Mouse (Mus musculus) limb, embryonic 10.5 days (tissue): ENCODE measurements at regions not wholly inside any gene's neighbourhood (a gene's known extent, or its start where the extent isn't known, plus 50 kb on each side); places are given as distances from the start of the nearest gene placed in this dataset.

Experiments used
- DNase-seq: peaks from one replicate; pipeline ENCODE4 v3.0.0-alpha.2; 2017; ENCODE audit warnings: low spot score
- H3K27ac ChIP-seq: fragments of 300-500 bp; sonication (generic); 2 replicates; pipeline ENCODE4 v1.5.1; 2016; ENCODE audit warnings: mild to moderate bottlenecking
- H3K27me3 ChIP-seq: fragments of 300-500 bp; sonication (generic); 2 replicates; pipeline ENCODE4 v1.6.1; 2016; ENCODE audit warnings: low read depth, mild to moderate bottlenecking; ENCODE audit not compliant: poor library complexity, severe bottlenecking
- H3K36me3 ChIP-seq: fragments of 300-500 bp; sonication (generic); 2 replicates; pipeline ENCODE4 v1.6.1; 2016; ENCODE audit warnings: mild to moderate bottlenecking, moderate library complexity
- H3K4me1 ChIP-seq: fragments of 300-500 bp; sonication (generic); 2 replicates; pipeline ENCODE4 v1.6.1; 2016
- H3K4me3 ChIP-seq: fragments of 300-500 bp; sonication (generic); 2 replicates; pipeline ENCODE4 v1.5.1; 2016; ENCODE audit warnings: mild to moderate bottlenecking, moderate library complexity
- H3K9me3 ChIP-seq: fragments of 300-500 bp; sonication (generic); replicated peaks from 2 replicates; pipeline ENCODE4 v1.6.1; 2016; ENCODE audit warnings: mild to moderate bottlenecking
- WGBS: fragments of 180-500 bp; shearing (Covaris S2); methylation state at CpG from one replicate; pipeline ENCODE4 v1.1.7; 2016; 5-methylcytosine and 5-hydroxymethylcytosine counted together

GRCm38 (mm10) chr11:23996250-23996649, 78.6 kb downstream of the A830031A19Rik start:
- no peak overlapping the region for H3K4me3 ChIP-seq
- H3K27me3 ChIP-seq, result no peaks in the 10 kb centered on the region
- 93% methylated on average over 9 of the region's 9 CpGs for WGBS
- H3K9me3 ChIP-seq, result no peaks in the 10 kb centered on the region
- H3K27ac ChIP-seq, result no peak overlapping the region
- DNase-seq, result no peak
- H3K36me3 ChIP-seq, result no peaks in the 10 kb centered on the region
- H3K4me1 ChIP-seq, result 0 out of 2 replicates have a peak, but pooled peaks cover 5% of the 10 kb centered on the region

GRCm38 (mm10) chr11:23994160-23994559, 80.7 kb downstream of the A830031A19Rik start:
- no peak overlapping the region for H3K27ac ChIP-seq
- 0 out of 2 replicates have a peak, but pooled peaks cover 5% of the 10 kb centered on the region for H3K4me1 ChIP-seq
- no peak for DNase-seq
- no peaks in the 10 kb centered on the region for H3K27me3 ChIP-seq
- no peaks in the 10 kb centered on the region for H3K9me3 ChIP-seq
- no peak overlapping the region for H3K4me3 ChIP-seq
- H3K36me3 ChIP-seq, result no peaks in the 10 kb centered on the region

- 61% methylated on average over 7 of the region's 7 CpGs for WGBS
- Histone ChIP-seq H3K4me3 (no peak overlapping the region), H3K27me3 (no peaks in the 10 kb centered on the region), H3K36me3 (no peaks in the 10 kb centered on the region), H3K27ac (no peak overlapping the region), H3K9me3 (no peaks in the 10 kb centered on the region), H3K4me1 (no peaks in the 10 kb centered on the region)
- DNase-seq, result no peak
Observed at GRCm38 (mm10) chr11:23987532-23988450, 87.1 kb downstream of the A830031A19Rik start.

- Histone ChIP-seq H3K27me3 (peaks cover 6% of the 10 kb centered on the region; the same call in 1 of the 2 replicates), H3K9me3 (no peaks in the 10 kb centered on the region), H3K4me3 (no peak overlapping the region), H3K36me3 (no peaks in the 10 kb centered on the region), H3K4me1 (no peaks in the 10 kb centered on the region), H3K27ac (no peak overlapping the region)
- DNase-seq, result no peak
- 83% methylated on average over 3 of the region's 3 CpGs for WGBS
Observed at GRCm38 (mm10) chr11:23985231-23985630, 89.6 kb downstream of the A830031A19Rik start.

- 14% methylated on average over 5 of the region's 5 CpGs for WGBS
- Histone ChIP-seq H3K9me3 (no peaks in the 10 kb centered on the region), H3K36me3 (no peaks in the 10 kb centered on the region), H3K27ac (no peak overlapping the region), H3K4me3 (no peak overlapping the region), H3K4me1 (no peaks in the 10 kb centered on the region), H3K27me3 (peaks cover 8% of the 10 kb centered on the region; the same call in 1 of the 2 replicates)
- peak; percentile 87 for DNase-seq
Observed at GRCm38 (mm10) chr11:23979332-23979731, 84.3 kb upstream of the Papolg start.

- WGBS, result 85% methylated on average over 5 of the region's 5 CpGs
- Histone ChIP-seq H3K4me1 (no peaks in the 10 kb centered on the region), H3K27ac (no peak overlapping the region), H3K36me3 (no peaks in the 10 kb centered on the region), H3K27me3 (peaks cover 8% of the 10 kb centered on the region; the same call in 1 of the 2 replicates), H3K9me3 (no peaks in the 10 kb centered on the region), H3K4me3 (no peak overlapping the region)
- no peak for DNase-seq
Observed at GRCm38 (mm10) chr11:23978300-23978699, 83.2 kb upstream of the Papolg start.

- no peaks in the 10 kb centered on the region for H3K36me3 ChIP-seq
- H3K27ac ChIP-seq, result no peak overlapping the region
- H3K9me3 ChIP-seq, result no peaks in the 10 kb centered on the region
- DNase-seq, result no peak
- no peaks in the 10 kb centered on the region for H3K4me1 ChIP-seq
- WGBS, result 88% methylated on average over 8 of the region's 8 CpGs
- peaks cover 8% of the 10 kb centered on the region; the same call in 1 of the 2 replicates for H3K27me3 ChIP-seq
- no peak overlapping the region for H3K4me3 ChIP-seq
Observed at GRCm38 (mm10) chr11:23977096-23977495, 82.0 kb upstream of the Papolg start.

GRCm38 (mm10) chr11:23954323-23954722, 59.3 kb upstream of the Papolg start:
- no peak for DNase-seq
- 12% methylated on average over 4 of the region's 4 CpGs for WGBS
- Histone ChIP-seq H3K27me3 (0 out of 2 replicates have a peak, but pooled peaks cover 4% of the 10 kb centered on the region), H3K27ac (no peak overlapping the region), H3K4me1 (no peaks in the 10 kb centered on the region), H3K36me3 (no peaks in the 10 kb centered on the region), H3K9me3 (no peaks in the 10 kb centered on the region), H3K4me3 (no peak overlapping the region)

GRCm38 (mm10) chr11:23945966-23946365, 50.9 kb upstream of the Papolg start:
- no peaks in the 10 kb centered on the region for H3K4me1 ChIP-seq
- no peak overlapping the region for H3K4me3 ChIP-seq
- DNase-seq, result no peak
- H3K9me3 ChIP-seq, result no peaks in the 10 kb centered on the region
- H3K27me3 ChIP-seq, result no peaks in the 10 kb centered on the region
- no peaks in the 10 kb centered on the region for H3K36me3 ChIP-seq
- no peak overlapping the region for H3K27ac ChIP-seq
